Mouse (Mus musculus): ENCODE measurements around the gene Pnp2.

DNA sequence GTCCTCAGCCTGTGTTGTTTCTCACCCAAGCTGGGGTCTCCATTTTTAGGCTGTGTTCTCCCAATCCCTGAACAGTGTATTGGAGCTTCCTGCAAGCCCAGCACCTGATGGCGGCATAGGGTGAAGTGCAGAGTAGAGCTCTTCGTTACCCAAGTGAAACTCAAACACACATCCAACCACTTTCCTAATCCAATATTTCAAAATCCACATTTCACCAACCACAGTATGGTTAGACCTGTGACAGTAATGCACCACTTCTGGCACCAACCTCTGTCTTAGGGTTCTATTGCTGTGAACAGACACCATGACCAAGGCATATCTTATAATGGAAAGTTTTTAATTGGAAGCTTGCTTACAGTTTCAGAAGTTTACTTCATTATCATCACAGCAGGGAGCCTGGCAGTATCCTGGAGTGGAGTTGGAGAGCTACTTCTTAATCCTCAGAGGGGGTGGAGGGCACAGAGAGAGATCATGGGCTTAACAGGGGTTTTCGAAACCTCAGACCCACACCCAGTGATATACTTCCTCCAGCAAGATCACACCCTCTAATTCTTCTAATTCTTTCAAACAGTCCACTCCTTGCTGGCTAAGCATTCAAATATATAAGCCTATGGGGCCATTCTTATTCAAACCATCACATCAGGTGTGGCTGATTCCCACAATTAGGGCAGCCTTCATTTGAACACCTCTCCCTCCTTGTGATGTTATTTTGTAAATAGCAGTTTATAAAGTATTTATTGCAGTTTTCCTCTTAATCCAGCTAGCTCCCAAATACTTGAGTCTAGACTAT, 17.5 kb upstream of the Pnp2 start:
- no peak for TF ChIP-seq CTCF (conservative IDR thresholded peaks at IDR 0.05; ENCODE audit: insufficient read depth, insufficient read length, low read depth, low read length)
- no peak for TF ChIP-seq POLR2A (IDR thresholded peaks at IDR 0.05; ENCODE audit: low read depth, low read length)

All from kidney, adult 2 months (tissue).